Mouse (Mus musculus) intestine, embryonic 16.5 days (tissue): ENCODE results near the gene H2-Q6. TPM values are rescaled to one million over a fixed set of nuclear protein-coding genes. Genes with fewer than 3 reads are reported as not detected.
"Not testable (repeated sequence)": the region's sequence is repeated elsewhere in the genome, so short reads cannot be mapped to it uniquely, and the experiment has no call there.

Experiments used
- ATAC-seq: fragments of 200-750 bp; cut with Nextera tagmentation; 2 replicates; pipeline ENCODE4 v1.8.0; 2017; ENCODE audit warnings: moderate TSS enrichment, moderate library complexity
- H3K27ac ChIP-seq: fragments of 300-500 bp; sonication (generic); 2 replicates; pipeline ENCODE4 v1.5.1; 2014; ENCODE audit warnings: mild to moderate bottlenecking, low read length
- H3K27me3 ChIP-seq: fragments of 300-500 bp; sonication (generic); replicated peaks from 2 replicates; pipeline ENCODE4 v1.6.1; 2014; ENCODE audit warnings: low read length, control low read depth, mixed read lengths; ENCODE audit not compliant: control insufficient read depth, insufficient read depth
- H3K36me3 ChIP-seq: fragments of 300-500 bp; sonication (generic); 2 replicates; pipeline ENCODE4 v1.6.1; 2014; ENCODE audit warnings: low read length, control low read depth; ENCODE audit not compliant: control insufficient read depth, insufficient read depth
- H3K4me1 ChIP-seq: fragments of 300-500 bp; sonication (generic); 2 replicates; pipeline ENCODE4 v1.6.1; 2014; ENCODE audit warnings: low read length, control low read depth, mixed read lengths; ENCODE audit not compliant: control insufficient read depth, insufficient read depth
- H3K4me2 ChIP-seq: fragments of 300-500 bp; sonication (generic); 2 replicates; pipeline ENCODE4 v1.6.1; 2014; ENCODE audit warnings: low read depth, low read length, control low read depth
- H3K4me3 ChIP-seq: fragments of 300-500 bp; sonication (generic); 2 replicates; pipeline ENCODE4 v1.5.1; 2014; ENCODE audit warnings: mild to moderate bottlenecking, low read length
- H3K9ac ChIP-seq: fragments of 300-500 bp; sonication (generic); 2 replicates; pipeline ENCODE4 v1.6.1; 2014; ENCODE audit warnings: low read depth, low read length
- H3K9me3 ChIP-seq: fragments of 300-500 bp; sonication (generic); 2 replicates; pipeline ENCODE4 v1.6.1; 2016; ENCODE audit warnings: low read length, control low read depth; ENCODE audit not compliant: control insufficient read depth
- WGBS: fragments of 180-500 bp; shearing (Covaris S2); extraction: QIAGEN DNeasy Blood & Tissue Kit; methylation state at CpG from one replicate; pipeline ENCODE4 v1.1.7; 2014; 5-methylcytosine and 5-hydroxymethylcytosine counted together
- polyA plus RNA-seq: library from polyadenylated mRNA; unstranded; fragments of >200 nt; fragmentation: Nextera tagmentation; extraction: Ambion mirVana; gene quantifications from 2 replicates; pipeline ENCODE4 v1.2.1, GENCODE M21; 2015

Gene H2-Q6
- polyA plus RNA-seq = 2.0 and 2.2 TPM in 2 replicates

GRCm38 (mm10) chr17:35424624-35425416, at the start of gene H2-Q6:
Gene H2-Q6, plus strand, starts transcription at chr17:35424850.
- peak within 1 kb of the TSS; percentile 64 for H3K4me2 ChIP-seq
- H3K9me3 ChIP-seq, H3K4me1 ChIP-seq, H3K27me3 ChIP-seq, H3K36me3 ChIP-seq, H3K27ac ChIP-seq: not testable (repeated sequence)
- H3K4me3 ChIP-seq = peak within 1 kb of the TSS; percentile 46
- H3K9ac ChIP-seq = peak within 1 kb of the TSS; percentile 40; the same call in 1 of the 2 replicates
- peak; percentile 85 for ATAC-seq
- 2% methylated on average over 50 of the region's 66 CpGs for WGBS

- H3K27ac ChIP-seq = no peak within 1 kb of the TSS
- peak within 1 kb of the TSS; percentile 78 for H3K9ac ChIP-seq
- 0 out of 2 replicates have a peak, but pooled peaks cover 3% of the 10 kb centered on the region for H3K4me1 ChIP-seq
- under 1% methylated on average over 14 of the region's 16 CpGs for WGBS
- no peaks in the 10 kb centered on the region for H3K27me3 ChIP-seq
- H3K36me3 ChIP-seq = no peaks in the 10 kb centered on the region
- ATAC-seq = peak; percentile 98
- H3K4me2 ChIP-seq = peak within 1 kb of the TSS; percentile 98
- no peaks in the 10 kb centered on the region; the same call in 1 of the 2 replicates for H3K9me3 ChIP-seq
- peak within 1 kb of the TSS; percentile 76 for H3K4me3 ChIP-seq
Measured at GRCm38 (mm10) chr17:35379369-35379728, 45.3 kb upstream of the H2-Q6 start, which contains the start of gene H2-Q4. Gene H2-Q4, plus strand, starts transcription at chr17:35379617.

- Histone ChIP-seq H3K36me3 (no peaks in the 10 kb centered on the region), H3K27me3 (no peaks in the 10 kb centered on the region), H3K4me1 (0 out of 2 replicates have a peak, but pooled peaks cover 3% of the 10 kb centered on the region), H3K4me2 (peak overlapping the region; percentile 98), H3K9me3 (no peaks in the 10 kb centered on the region; the same call in 1 of the 2 replicates), H3K27ac (no peak overlapping the region), H3K4me3 (peak overlapping the region; percentile 76), H3K9ac (peak overlapping the region; percentile 78)
- 1% methylated on average over 67 of the region's 70 CpGs for WGBS
- ATAC-seq = peak; percentile 77
Measured at GRCm38 (mm10) chr17:35379729-35380451, 44.8 kb upstream of the H2-Q6 start.

GRCm38 (mm10) chr17:35389796-35390195, 34.9 kb upstream of the H2-Q6 start:
- not testable (repeated sequence) for H3K27ac ChIP-seq, H3K4me2 ChIP-seq, H3K4me3 ChIP-seq, H3K9ac ChIP-seq, H3K27me3 ChIP-seq, H3K9me3 ChIP-seq, H3K4me1 ChIP-seq, ATAC-seq, H3K36me3 ChIP-seq
- WGBS = 6% methylated on average over 7 of the region's 7 CpGs

- H3K9me3 ChIP-seq, H3K4me1 ChIP-seq, H3K4me3 ChIP-seq, H3K9ac ChIP-seq, H3K4me2 ChIP-seq, H3K36me3 ChIP-seq, H3K27me3 ChIP-seq, ATAC-seq, H3K27ac ChIP-seq: not testable (repeated sequence)
- WGBS = 77% methylated on average over 2 of the region's 2 CpGs
Measured at GRCm38 (mm10) chr17:35392671-35393070, 32.0 kb upstream of the H2-Q6 start.

- H3K4me1 ChIP-seq, H3K9me3 ChIP-seq, H3K27ac ChIP-seq, H3K9ac ChIP-seq, H3K36me3 ChIP-seq, H3K27me3 ChIP-seq: not testable (repeated sequence)
- 3% methylated on average over 47 of the region's 75 CpGs for WGBS
- Histone ChIP-seq H3K4me2 (peak overlapping the region; percentile 57), H3K4me3 (peak overlapping the region; percentile 14; the same call in 1 of the 2 replicates)
- peak; percentile 88 for ATAC-seq
Measured at GRCm38 (mm10) chr17:35393864-35394800, 30.5 kb upstream of the H2-Q6 start.

- H3K9me3 ChIP-seq, H3K27ac ChIP-seq, H3K27me3 ChIP-seq, ATAC-seq, H3K4me3 ChIP-seq, H3K4me2 ChIP-seq, H3K36me3 ChIP-seq, H3K4me1 ChIP-seq, H3K9ac ChIP-seq: not testable (repeated sequence)
- WGBS = 73% methylated on average over 2 of the region's 2 CpGs
Measured at GRCm38 (mm10) chr17:35396956-35397355, 27.7 kb upstream of the H2-Q6 start.

GRCm38 (mm10) chr17:35413057-35413456, 11.6 kb upstream of the H2-Q6 start:
- not testable (repeated sequence) for H3K27me3 ChIP-seq, H3K9ac ChIP-seq, H3K4me1 ChIP-seq, H3K9me3 ChIP-seq, H3K36me3 ChIP-seq, H3K4me3 ChIP-seq, H3K27ac ChIP-seq, H3K4me2 ChIP-seq
- no CpG with 5 or more reads among the region's 1 CpGs for WGBS
- peak; percentile 80 for ATAC-seq
